Comparison of ENCODE assay signal across 22 mouse cellular contexts in the genomic region with DNA sequence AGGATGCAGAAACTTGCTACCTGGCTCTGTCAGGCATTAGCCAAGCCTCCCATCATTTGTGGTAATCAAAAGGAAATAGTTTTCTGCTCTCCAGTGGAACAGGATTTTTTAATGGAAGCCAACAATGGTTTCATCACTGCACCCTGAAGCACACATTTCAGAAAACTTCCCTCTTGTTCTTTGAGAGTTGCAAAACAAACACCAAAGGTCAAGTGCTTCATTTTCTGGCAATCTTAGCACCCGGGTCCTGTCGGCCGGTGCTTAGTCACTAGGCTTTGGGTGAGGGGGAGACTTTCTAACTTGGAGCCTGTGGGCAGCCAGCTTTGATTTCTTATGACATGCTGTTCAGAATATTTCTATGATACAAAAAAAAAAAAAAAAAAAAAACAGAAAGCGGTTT.
DNase-seq lines count a peak whose midpoint lies in the region; ATAC-seq lines count a peak whose summit lies in the region.
"Had no signal": no experiment of that assay in that cellular context is flagged by ENCODE, and none has a peak within 500 bp of the region (broad histone marks: within the 10 kb centered on the region; RNA-seq: fewer than 3 reads in every experiment).

No protein-coding gene starts in this region.

- ATAC-seq in lung, embryonic 15.5 days (ENCODE audit: borderline replicate concordance, extremely low read depth, low FRiP score, low TSS enrichment): peak; percentile 27; the same call in 1 of the 2 replicates
- ATAC-seq: forebrain, postnatal 0 days; hindbrain, postnatal 0 days; intestine, postnatal 0 days; midbrain, embryonic 13.5 days had no signal

- 43% methylated on average over 4 of the region's 4 CpGs for WGBS in lung, embryonic 15.5 days

- H3K9ac ChIP-seq in lung, embryonic 15.5 days: no peak overlapping the region
- H3K9ac ChIP-seq: forebrain, postnatal 0 days; kidney, embryonic 15.5 days; limb, embryonic 12.5 days; liver, embryonic 14.5 days; midbrain, embryonic 13.5 days; neural tube, embryonic 13.5 days had no signal

- peaks cover 4% of the 10 kb centered on the region; the same call in 1 of the 2 replicates for H3K4me1 ChIP-seq in lung, embryonic 15.5 days

- no peaks in the 10 kb centered on the region for H3K27me3 ChIP-seq in lung, embryonic 15.5 days

- peak; percentile 20 for DNase-seq in gastrocnemius, postnatal 25 days
- DNase-seq in gastrocnemius, postnatal 4 days (ENCODE audit: low spot score in 2 of 2): no peak
- peak; percentile 76 for DNase-seq in adipocyte (ENCODE audit: low spot score)
- peak; percentile 10 to 30 for DNase-seq in lung, postnatal 4 days
- no peak for DNase-seq in layer of hippocampus, postnatal 10 days (ENCODE audit: low spot score in 2 of 2)
- no peak for DNase-seq in yolk sac, embryonic 10.5 days (ENCODE audit: low spot score)
- DNase-seq: adrenal gland, postnatal 10 days; cerebellum, adult 11-12 months; cerebellum, postnatal 25 days; embryo, embryonic 11 days; forebrain, postnatal 0 days; gastrocnemius, postnatal 36 days; spleen, adult 18-20 months; thymus, postnatal 4 days had no signal

- no peak overlapping the region for H3K4me2 ChIP-seq in lung, embryonic 15.5 days
- H3K4me2 ChIP-seq: kidney, embryonic 15.5 days; limb, embryonic 12.5 days; midbrain, embryonic 13.5 days; neural tube, embryonic 13.5 days had no signal

- no peaks in the 10 kb centered on the region for H3K9me3 ChIP-seq in lung, embryonic 15.5 days
- H3K9me3 ChIP-seq: kidney, embryonic 15.5 days; limb, embryonic 12.5 days; midbrain, embryonic 13.5 days; neural tube, embryonic 13.5 days had no signal

- H3K4me3 ChIP-seq in lung, embryonic 15.5 days: no peak overlapping the region
- H3K4me3 ChIP-seq: kidney, embryonic 15.5 days; limb, embryonic 12.5 days; midbrain, embryonic 13.5 days; neural tube, embryonic 13.5 days had no signal

- H3K36me3 ChIP-seq in lung, embryonic 15.5 days: no peaks in the 10 kb centered on the region
- H3K36me3 ChIP-seq: kidney, embryonic 15.5 days; limb, embryonic 12.5 days; midbrain, embryonic 13.5 days; neural tube, embryonic 13.5 days had no signal

- H3K27ac ChIP-seq in lung, embryonic 15.5 days: no peak overlapping the region
- H3K27ac ChIP-seq: hindbrain, postnatal 0 days; kidney, embryonic 15.5 days; limb, embryonic 12.5 days; liver, embryonic 14.5 days; midbrain, embryonic 13.5 days; neural tube, embryonic 13.5 days had no signal

Comparison
In these comparisons a context has a peak if more than half of its experiments do, and no peak if none do; other contexts are left out.
1. DNase-seq: peak in gastrocnemius, postnatal 25 days (single experiment), adipocyte (single experiment) and lung, postnatal 4 days (2 of 2); none in gastrocnemius, postnatal 4 days (0 of 2), layer of hippocampus, postnatal 10 days (0 of 2) and yolk sac, embryonic 10.5 days (single experiment).